Mouse (Mus musculus) induced T-regulatory cell, adult 2 months (primary cell): ENCODE measurements around the gene Cd93.
A peak's percentile ranks its signal among the peaks of the same experiment; 100 is the strongest.

Source experiments
- DNase-seq: peaks from one replicate; pipeline ENCODE4 v3.0.0-alpha.2; 2012; ENCODE audit warnings: low read depth

The Cd93 gene

GRCm38 (mm10) chr2:148442172-148442571 lies 1.2 kb downstream of the Cd93 start:
- DNase-seq = no peak

- DNase-seq = no peak
These were observed 1.9 kb downstream of the Cd93 start for GRCm38 (mm10) chr2:148441421-148441820.

- no peak for DNase-seq
These were observed 3.6 kb downstream of the Cd93 start for GRCm38 (mm10) chr2:148439691-148440276.

GRCm38 (mm10) chr2:148436285-148436684 lies 7.1 kb downstream of the Cd93 start:
- DNase-seq = no peak

- DNase-seq = no peak
These were observed 11.0 kb downstream of the Cd93 start for GRCm38 (mm10) chr2:148432346-148432745.

- DNase-seq = no peak
These were observed 12.4 kb downstream of the Cd93 start for GRCm38 (mm10) chr2:148430941-148431340.

- no peak for DNase-seq
These were observed 14.3 kb downstream of the Cd93 start for GRCm38 (mm10) chr2:148429001-148429505.

- DNase-seq = no peak
These were observed 14.8 kb downstream of the Cd93 start for GRCm38 (mm10) chr2:148428523-148428922.

GRCm38 (mm10) chr2:148427553-148427952 lies 15.8 kb downstream of the Cd93 start:
- no peak for DNase-seq

- no peak for DNase-seq
These were observed 17.5 kb downstream of the Cd93 start for GRCm38 (mm10) chr2:148425709-148426382.

GRCm38 (mm10) chr2:148421706-148422105 lies 21.7 kb downstream of the Cd93 start:
- no peak for DNase-seq

GRCm38 (mm10) chr2:148421112-148421511 lies 22.3 kb downstream of the Cd93 start:
- no peak for DNase-seq

GRCm38 (mm10) chr2:148419776-148420175 lies 23.6 kb downstream of the Cd93 start:
- no peak for DNase-seq

- no peak for DNase-seq
These were observed 24.2 kb downstream of the Cd93 start for GRCm38 (mm10) chr2:148419151-148419550.

- no peak for DNase-seq
These were observed 33.5 kb downstream of the Cd93 start for GRCm38 (mm10) chr2:148409821-148410220.

GRCm38 (mm10) chr2:148409141-148409540 lies 34.2 kb downstream of the Cd93 start:
- peak; percentile 26 for DNase-seq

GRCm38 (mm10) chr2:148408761-148409120 lies 34.6 kb downstream of the Cd93 start:
- DNase-seq = no peak

- peak; percentile 4 for DNase-seq
These were observed 35.2 kb downstream of the Cd93 start, which contains the start of gene Thbd for GRCm38 (mm10) chr2:148407870-148408760. Gene Thbd, minus strand, starts transcription at chr2:148408188.

GRCm38 (mm10) chr2:148406971-148407869 lies 36.1 kb downstream of the Cd93 start:
- DNase-seq = no peak

GRCm38 (mm10) chr2:148406160-148406970 lies 37.0 kb downstream of the Cd93 start:
- no peak for DNase-seq

- DNase-seq = no peak
These were observed 38.5 kb downstream of the Cd93 start for GRCm38 (mm10) chr2:148404906-148405305.
